Mouse (Mus musculus): ENCODE results near the gene P4ha1.
"Not testable (repeated sequence)": the region's sequence is repeated elsewhere in the genome, so short reads cannot be mapped to it uniquely, and the experiment has no call there.

The P4ha1 gene

GRCm38 (mm10) chr10:59365804-59366589, 42.9 kb downstream of the P4ha1 start:
- in situ Hi-C loops (cut with MboI, MseI): loop anchor here in 1 of 2 experiments (25.0 kb wide), 1 partner anchor 879 kb away; the partner anchor contains the start of gene Ccdc138

GRCm38 (mm10) chr10:59366746-59367145, 43.6 kb downstream of the P4ha1 start:
- in situ Hi-C loops (cut with MboI, MseI): loop anchor here in 1 of 2 experiments (25.0 kb wide), 1 partner anchor 879 kb away; the partner anchor contains the start of gene Ccdc138

GRCm38 (mm10) chr10:59367206-59367605, 44.1 kb downstream of the P4ha1 start:
- in situ Hi-C loops (cut with MboI, MseI): loop anchor here in 1 of 2 experiments (25.0 kb wide), 1 partner anchor 880 kb away; the partner anchor contains the start of gene Ccdc138

GRCm38 (mm10) chr10:59368729-59369128, 45.6 kb downstream of the P4ha1 start:
- in situ Hi-C loops (cut with MboI, MseI): loop anchor here in 1 of 2 experiments (25.0 kb wide), 1 partner anchor 881 kb away; the partner anchor contains the start of gene Ccdc138

GRCm38 (mm10) chr10:59369426-59369825, 46.3 kb downstream of the P4ha1 start:
- in situ Hi-C loops (cut with MboI, MseI): loop anchor here in 1 of 2 experiments (25.0 kb wide), 1 partner anchor 882 kb away; the partner anchor contains the start of gene Ccdc138

GRCm38 (mm10) chr10:59377906-59378305, 54.8 kb downstream of the P4ha1 start:
- in situ Hi-C loops (cut with MboI, MseI): no loop called here

- in situ Hi-C loops (cut with MboI, MseI): no loop called here
Measured at GRCm38 (mm10) chr10:59378728-59379127, 55.6 kb downstream of the P4ha1 start.

GRCm38 (mm10) chr10:59379927-59380326, 56.8 kb downstream of the P4ha1 start:
- in situ Hi-C loops (cut with MboI, MseI): no loop called here

- in situ Hi-C loops (cut with MboI, MseI): no loop called here
Measured at GRCm38 (mm10) chr10:59380411-59380821, 57.3 kb downstream of the P4ha1 start.

GRCm38 (mm10) chr10:59381563-59381962, 58.5 kb downstream of the P4ha1 start:
- in situ Hi-C loops (cut with MboI, MseI): not testable (repeated sequence)

- in situ Hi-C loops (cut with MboI, MseI): no loop called here
Measured at GRCm38 (mm10) chr10:59386951-59387350, 63.9 kb downstream of the P4ha1 start.

GRCm38 (mm10) chr10:59389652-59390051, 66.6 kb downstream of the P4ha1 start:
- in situ Hi-C loops (cut with MboI, MseI): no loop called here

GRCm38 (mm10) chr10:59391907-59392306, 68.8 kb downstream of the P4ha1 start:
- in situ Hi-C loops (cut with MboI, MseI): no loop called here

GRCm38 (mm10) chr10:59395461-59395860, 72.4 kb downstream of the P4ha1 start, which contains the start of gene Gm10273:
Gene Gm10273 (plus strand): TSS chr10:59395632.
- in situ Hi-C loops (cut with MboI, MseI): not testable (repeated sequence)

- in situ Hi-C loops (cut with MboI, MseI): no loop called here
Measured at GRCm38 (mm10) chr10:59402899-59403792, 80.0 kb downstream of the P4ha1 start, which contains the start of gene Pla2g12b. Gene Pla2g12b (plus strand): TSS chr10:59403660.

- in situ Hi-C loops (cut with MboI, MseI): no loop called here
Measured at GRCm38 (mm10) chr10:59403793-59404149, 80.7 kb downstream of the P4ha1 start.

- in situ Hi-C loops (cut with MboI, MseI): no loop called here
Measured at GRCm38 (mm10) chr10:59408499-59408898, 85.4 kb downstream of the P4ha1 start.

- in situ Hi-C loops (cut with MboI, MseI): no loop called here
Measured at GRCm38 (mm10) chr10:59410264-59410663, 87.2 kb downstream of the P4ha1 start.

GRCm38 (mm10) chr10:59413711-59414110, 90.6 kb downstream of the P4ha1 start:
- in situ Hi-C loops (cut with MboI, MseI): no loop called here

GRCm38 (mm10) chr10:59416623-59417022, 93.5 kb downstream of the P4ha1 start:
- in situ Hi-C loops (cut with MboI, MseI): no loop called here

- in situ Hi-C loops (cut with MboI, MseI): no loop called here
Measured at GRCm38 (mm10) chr10:59419516-59419915, 96.4 kb downstream of the P4ha1 start.

Measured in T-helper 17 cell (primary cell).